Mouse (Mus musculus): ENCODE results near the gene Rnase11. TPM values are rescaled to one million over a fixed set of nuclear protein-coding genes. Genes with fewer than 3 reads are reported as not detected.
"Not testable (repeated sequence)": the region's sequence is repeated elsewhere in the genome, so short reads cannot be mapped to it uniquely, and the experiment has no call there.

Gene Rnase11
- polyA plus RNA-seq (2014; fragmentation: Nextera tagmentation; extraction: Ambion mirVana) = not detected in 2 replicates

GRCm38 (mm10) chr14:51050063-51050462 is at the start of gene Rnase11:
Rnase11 (minus strand) TSS chr14:51050163.
- 87% methylated on average over 2 of the region's 2 CpGs for WGBS
- Histone ChIP-seq H3K4me3 (ENCODE audit: low read depth, low read length) (no peak within 1 kb of the TSS), H3K27me3 (ENCODE audit: control insufficient read depth, insufficient read depth, low read length) (no peaks in the 10 kb centered on the region), H3K4me1 (replicated peaks; ENCODE audit: control insufficient read depth, insufficient read depth, low read length) (no peaks in the 10 kb centered on the region), H3K9ac (ENCODE audit: low read depth, low read length) (no peak within 1 kb of the TSS), H3K27ac (ENCODE audit: low read depth, low read length) (no peak within 1 kb of the TSS), H3K9me3 (ENCODE audit: control insufficient read depth, low read length) (no peaks in the 10 kb centered on the region), H3K36me3 (ENCODE audit: control insufficient read depth, insufficient read depth, low read length) (no peaks in the 10 kb centered on the region), H3K4me2 (replicated peaks; ENCODE audit: low read depth, low read length) (no peak within 1 kb of the TSS)
- no peak for DNase-seq (ENCODE audit: low spot score)
- no peak for ATAC-seq (ENCODE audit: low FRiP score)

GRCm38 (mm10) chr14:51098921-51099320 is 49.0 kb upstream of the Rnase11 start:
- H3K9me3 ChIP-seq (ENCODE audit: control insufficient read depth, low read length) = no peaks in the 10 kb centered on the region
- no peak overlapping the region for H3K4me2 ChIP-seq (replicated peaks; ENCODE audit: low read depth, low read length)
- H3K36me3 ChIP-seq (ENCODE audit: control insufficient read depth, insufficient read depth, low read length) = no peaks in the 10 kb centered on the region
- ATAC-seq (ENCODE audit: low FRiP score) = no peak
- no peaks in the 10 kb centered on the region for H3K27me3 ChIP-seq (ENCODE audit: control insufficient read depth, insufficient read depth, low read length)
- H3K4me3 ChIP-seq (ENCODE audit: low read depth, low read length) = no peak overlapping the region
- H3K27ac ChIP-seq (ENCODE audit: low read depth, low read length) = no peak overlapping the region
- 96% methylated on average over 11 of the region's 11 CpGs for WGBS
- no peak for DNase-seq (ENCODE audit: low spot score)
- H3K9ac ChIP-seq (ENCODE audit: low read depth, low read length) = no peak overlapping the region
- no peaks in the 10 kb centered on the region for H3K4me1 ChIP-seq (replicated peaks; ENCODE audit: control insufficient read depth, insufficient read depth, low read length)

- DNase-seq (ENCODE audit: low spot score) = peak; percentile 61
- not testable (repeated sequence) for H3K4me3 ChIP-seq (ENCODE audit: low read depth, low read length); H3K4me2 ChIP-seq (replicated peaks; ENCODE audit: low read depth, low read length); H3K9ac ChIP-seq (ENCODE audit: low read depth, low read length); H3K9me3 ChIP-seq (ENCODE audit: control insufficient read depth, low read length); H3K36me3 ChIP-seq (ENCODE audit: control insufficient read depth, insufficient read depth, low read length); H3K27me3 ChIP-seq (ENCODE audit: control insufficient read depth, insufficient read depth, low read length); H3K4me1 ChIP-seq (replicated peaks; ENCODE audit: control insufficient read depth, insufficient read depth, low read length); H3K27ac ChIP-seq (ENCODE audit: low read depth, low read length)
- ATAC-seq (ENCODE audit: low FRiP score) = peak; percentile 33; the same call in 1 of the 2 replicates
- 47% methylated on average over 1 of the region's 1 CpGs for WGBS
Measured at GRCm38 (mm10) chr14:51098300-51098699, 48.3 kb upstream of the Rnase11 start.

DNA sequence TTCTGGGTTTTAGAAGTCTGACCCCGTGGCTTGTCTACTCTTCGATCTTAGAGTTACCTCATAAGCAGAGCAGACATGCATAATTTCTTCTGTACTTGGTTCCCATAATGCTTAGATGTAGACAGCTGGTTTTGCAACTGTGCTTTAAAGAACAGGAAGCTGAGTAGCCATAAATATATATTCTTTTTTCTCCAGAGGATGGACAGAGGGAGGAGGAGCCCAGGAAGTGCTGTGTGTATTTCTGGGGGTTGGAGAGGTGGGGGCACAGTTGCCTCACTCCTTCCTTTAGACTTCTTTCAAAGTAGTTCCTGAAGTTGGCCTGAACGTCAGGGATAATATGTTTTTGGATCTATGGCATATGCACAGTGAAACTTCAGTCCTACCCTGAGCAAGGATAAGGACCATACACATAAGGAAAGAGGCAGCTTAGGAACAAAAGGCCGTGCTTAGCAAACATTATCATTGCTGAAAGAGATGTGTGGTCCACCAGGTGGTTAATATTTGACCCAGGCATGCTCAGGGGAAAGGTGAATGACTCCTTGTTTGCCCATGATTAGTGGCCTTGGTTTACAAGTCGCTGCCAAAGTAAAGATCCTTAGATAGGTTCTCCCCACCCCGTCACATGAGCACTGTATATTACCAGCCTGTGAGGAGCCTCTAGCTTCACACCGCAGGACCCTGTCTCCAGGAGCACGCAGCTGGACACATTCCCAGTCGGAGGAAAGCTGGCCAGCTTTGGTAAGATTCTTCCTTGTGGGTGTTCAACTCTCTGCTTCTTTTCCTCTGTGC is 46.0 kb upstream of the Rnase11 start:
- DNase-seq (ENCODE audit: low spot score) = no peak
- Histone ChIP-seq H3K9me3 (ENCODE audit: control insufficient read depth, low read length) (no peaks in the 10 kb centered on the region), H3K27me3 (ENCODE audit: control insufficient read depth, insufficient read depth, low read length) (no peaks in the 10 kb centered on the region), H3K4me1 (replicated peaks; ENCODE audit: control insufficient read depth, insufficient read depth, low read length) (no peaks in the 10 kb centered on the region), H3K4me2 (replicated peaks; ENCODE audit: low read depth, low read length) (no peak overlapping the region), H3K4me3 (ENCODE audit: low read depth, low read length) (no peak overlapping the region), H3K9ac (ENCODE audit: low read depth, low read length) (no peak overlapping the region), H3K27ac (ENCODE audit: low read depth, low read length) (no peak overlapping the region), H3K36me3 (ENCODE audit: control insufficient read depth, insufficient read depth, low read length) (no peaks in the 10 kb centered on the region)
- ATAC-seq (ENCODE audit: low FRiP score) = no peak
- WGBS = 77% methylated on average over 9 of the region's 9 CpGs

GRCm38 (mm10) chr14:51094921-51095320 is 45.0 kb upstream of the Rnase11 start:
- no peak for DNase-seq (ENCODE audit: low spot score)
- Histone ChIP-seq H3K9me3 (ENCODE audit: control insufficient read depth, low read length) (no peaks in the 10 kb centered on the region), H3K9ac (ENCODE audit: low read depth, low read length) (no peak overlapping the region), H3K4me3 (ENCODE audit: low read depth, low read length) (no peak overlapping the region), H3K4me1 (replicated peaks; ENCODE audit: control insufficient read depth, insufficient read depth, low read length) (no peaks in the 10 kb centered on the region), H3K36me3 (ENCODE audit: control insufficient read depth, insufficient read depth, low read length) (no peaks in the 10 kb centered on the region), H3K27me3 (ENCODE audit: control insufficient read depth, insufficient read depth, low read length) (no peaks in the 10 kb centered on the region), H3K27ac (ENCODE audit: low read depth, low read length) (no peak overlapping the region), H3K4me2 (replicated peaks; ENCODE audit: low read depth, low read length) (no peak overlapping the region)
- WGBS = 79% methylated on average over 9 of the region's 9 CpGs
- ATAC-seq (ENCODE audit: low FRiP score) = no peak

GRCm38 (mm10) chr14:51094096-51094875 is 44.3 kb upstream of the Rnase11 start:
- no peaks in the 10 kb centered on the region for H3K36me3 ChIP-seq (ENCODE audit: control insufficient read depth, insufficient read depth, low read length)
- H3K27me3 ChIP-seq (ENCODE audit: control insufficient read depth, insufficient read depth, low read length) = no peaks in the 10 kb centered on the region
- DNase-seq (ENCODE audit: low spot score) (no peak), ATAC-seq (ENCODE audit: low FRiP score) (no peak)
- no peak overlapping the region for H3K4me3 ChIP-seq (ENCODE audit: low read depth, low read length)
- no peaks in the 10 kb centered on the region for H3K4me1 ChIP-seq (replicated peaks; ENCODE audit: control insufficient read depth, insufficient read depth, low read length)
- H3K9me3 ChIP-seq (ENCODE audit: control insufficient read depth, low read length) = no peaks in the 10 kb centered on the region
- no peak overlapping the region for H3K9ac ChIP-seq (ENCODE audit: low read depth, low read length)
- WGBS = 83% methylated on average over 5 of the region's 5 CpGs
- no peak overlapping the region for H3K27ac ChIP-seq (ENCODE audit: low read depth, low read length)
- no peak overlapping the region for H3K4me2 ChIP-seq (replicated peaks; ENCODE audit: low read depth, low read length)

GRCm38 (mm10) chr14:51093496-51093895 is 43.5 kb upstream of the Rnase11 start:
- Histone ChIP-seq H3K27ac (ENCODE audit: low read depth, low read length) (no peak overlapping the region), H3K9me3 (ENCODE audit: control insufficient read depth, low read length) (no peaks in the 10 kb centered on the region), H3K27me3 (ENCODE audit: control insufficient read depth, insufficient read depth, low read length) (no peaks in the 10 kb centered on the region), H3K9ac (ENCODE audit: low read depth, low read length) (no peak overlapping the region), H3K36me3 (ENCODE audit: control insufficient read depth, insufficient read depth, low read length) (no peaks in the 10 kb centered on the region), H3K4me1 (replicated peaks; ENCODE audit: control insufficient read depth, insufficient read depth, low read length) (no peaks in the 10 kb centered on the region), H3K4me2 (replicated peaks; ENCODE audit: low read depth, low read length) (no peak overlapping the region), H3K4me3 (ENCODE audit: low read depth, low read length) (no peak overlapping the region)
- no peak for ATAC-seq (ENCODE audit: low FRiP score)
- DNase-seq (ENCODE audit: low spot score) = no peak
- WGBS = 47% methylated on average over 3 of the region's 3 CpGs

DNA sequence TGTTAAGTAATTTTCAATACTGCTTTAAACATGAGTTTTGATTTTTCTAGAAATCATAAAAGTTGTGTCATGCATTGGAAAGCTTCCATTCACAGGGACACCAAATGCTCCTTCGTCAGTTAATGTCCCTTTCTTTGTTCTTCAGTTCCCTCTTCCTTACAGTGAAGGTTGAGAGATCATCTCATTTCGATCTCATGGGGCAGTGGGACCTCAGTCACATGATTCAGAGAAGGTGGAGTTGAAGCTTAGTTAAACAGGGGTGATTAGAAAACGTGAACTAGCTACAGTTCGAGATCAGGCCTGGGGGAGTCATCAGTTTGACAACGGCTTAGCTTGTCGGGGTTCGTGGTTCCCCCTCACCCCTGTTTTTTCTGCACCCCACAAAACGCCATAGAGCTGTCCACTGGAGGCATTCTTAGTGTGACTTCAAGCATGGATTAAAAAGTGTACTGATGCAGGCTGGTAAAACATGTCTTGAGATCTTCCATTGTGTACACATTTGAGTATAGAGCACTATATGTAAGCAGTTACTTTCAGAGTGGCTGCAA is 42.2 kb upstream of the Rnase11 start:
- no peak for ATAC-seq (ENCODE audit: low FRiP score)
- H3K4me2 ChIP-seq (replicated peaks; ENCODE audit: low read depth, low read length) = no peak overlapping the region
- H3K36me3 ChIP-seq (ENCODE audit: control insufficient read depth, insufficient read depth, low read length) = no peaks in the 10 kb centered on the region

More for the DNA sequence above, 42.2 kb upstream of the Rnase11 start:
- no peak for DNase-seq (ENCODE audit: low spot score)
- Histone ChIP-seq H3K9ac (ENCODE audit: low read depth, low read length) (no peak overlapping the region), H3K27ac (ENCODE audit: low read depth, low read length) (no peak overlapping the region), H3K27me3 (ENCODE audit: control insufficient read depth, insufficient read depth, low read length) (no peaks in the 10 kb centered on the region), H3K9me3 (ENCODE audit: control insufficient read depth, low read length) (no peaks in the 10 kb centered on the region), H3K4me1 (replicated peaks; ENCODE audit: control insufficient read depth, insufficient read depth, low read length) (no peaks in the 10 kb centered on the region), H3K4me3 (ENCODE audit: low read depth, low read length) (no peak overlapping the region)
- WGBS = 58% methylated on average over 8 of the region's 8 CpGs

All from hindbrain, embryonic 11.5 days (tissue).